Mouse (Mus musculus): ENCODE data around the gene Ppcs.

Ppcs gene

DNA sequence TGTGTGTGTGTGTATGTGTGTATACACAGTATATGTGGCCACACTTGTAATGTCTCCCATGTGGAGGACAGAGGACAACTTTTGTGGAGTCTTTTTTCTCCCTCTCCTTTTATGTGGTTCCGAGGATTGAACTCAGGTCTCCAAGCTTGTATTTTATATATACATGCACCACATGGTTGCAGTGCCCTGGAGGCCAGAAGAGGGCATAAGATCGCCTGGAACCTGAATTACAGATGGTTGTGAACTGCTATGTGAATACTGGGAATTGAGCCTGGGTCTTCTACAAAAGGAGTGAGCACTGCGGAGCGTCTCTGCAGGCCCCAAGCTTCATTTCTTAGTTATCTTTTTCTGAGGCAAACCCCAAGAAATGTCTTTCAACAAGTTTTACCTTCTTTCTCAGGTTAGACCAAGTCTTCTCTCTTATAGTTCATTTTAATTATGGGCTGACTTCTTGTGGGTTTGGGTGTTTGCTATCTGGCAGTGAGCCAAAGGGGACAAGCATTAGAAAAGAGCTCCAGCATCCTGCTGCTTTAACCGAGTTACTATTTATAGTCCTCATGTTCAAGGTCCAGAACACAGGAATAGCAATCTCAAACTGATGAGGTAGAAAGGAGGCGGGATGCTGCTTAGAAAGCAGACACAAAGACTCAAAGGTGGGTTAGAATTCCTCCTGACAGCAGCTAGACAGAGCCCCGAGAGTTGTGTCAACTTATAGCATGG, 40.6 kb downstream of the Ppcs start:
- TF ChIP-seq GATA4 (IDR thresholded peaks at IDR 0.05; ENCODE audit: insufficient replicate concordance, low read length), result no peak

DNA sequence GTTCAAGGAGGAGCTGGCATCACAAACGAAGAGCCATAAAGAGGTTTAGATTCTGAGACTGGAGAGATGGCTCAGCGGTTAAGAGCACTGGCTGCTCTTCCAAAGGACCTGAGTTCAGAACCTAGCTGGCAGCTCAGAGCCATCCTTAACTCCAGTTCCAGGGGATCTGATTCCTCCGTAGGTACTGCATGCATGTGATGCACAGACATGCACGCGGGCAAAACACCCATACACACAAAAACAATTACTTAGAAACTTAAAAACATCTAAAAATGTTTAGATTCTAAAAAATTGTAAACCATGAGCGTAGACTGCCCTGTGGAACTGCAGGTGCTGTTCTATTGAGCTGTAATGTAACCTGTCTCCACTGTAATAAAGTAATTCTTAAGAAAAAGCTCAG, 52.8 kb downstream of the Ppcs start:
- no peak for TF ChIP-seq GATA4 (IDR thresholded peaks at IDR 0.05; ENCODE audit: insufficient replicate concordance, low read length)
